Mouse (Mus musculus): ENCODE measurements at regions not wholly inside any gene's neighbourhood (a gene's known extent, or its start where the extent isn't known, plus 50 kb on each side); places are given as distances from the start of the nearest gene placed in this dataset.

- in situ Hi-C loops (cut with MboI; ENCODE audit: low sequenced_read_pairs), result no loop called here
Measured at GRCm38 (mm10) chr10:19532790-19533189, 59.0 kb upstream of the Ifngr1 start.

- in situ Hi-C loops (cut with MboI; ENCODE audit: low sequenced_read_pairs), result no loop called here
Measured at GRCm38 (mm10) chr10:19533846-19534245, 57.9 kb upstream of the Ifngr1 start.
